Mouse (Mus musculus): ENCODE results near the gene Pth1r.
A peak's percentile ranks its signal among the peaks of the same experiment; 100 is the strongest.

The Pth1r gene

GRCm38 (mm10) chr9:110750404-110751187 is 3.7 kb upstream of the Pth1r start:
- DNase-seq (ENCODE audit: low read depth, low spot score), result no peak

- no peak for DNase-seq (ENCODE audit: low read depth, low spot score)
Observed at GRCm38 (mm10) chr9:110748451-110748850, 1.5 kb upstream of the Pth1r start.

GRCm38 (mm10) chr9:110746238-110746637 is 707 bp downstream of the Pth1r start:
- no peak for DNase-seq (ENCODE audit: low read depth, low spot score)

- no peak for DNase-seq (ENCODE audit: low read depth, low spot score)
Observed at GRCm38 (mm10) chr9:110745752-110746151, 1.2 kb downstream of the Pth1r start.

GRCm38 (mm10) chr9:110743456-110744323 is 3.3 kb downstream of the Pth1r start:
- peak; percentile 50 for DNase-seq (ENCODE audit: low read depth, low spot score)

- peak; percentile 34 for DNase-seq (ENCODE audit: low read depth, low spot score)
Observed at GRCm38 (mm10) chr9:110742951-110743455, 3.9 kb downstream of the Pth1r start.

- peak; percentile 39 for DNase-seq (ENCODE audit: low read depth, low spot score)
Observed at GRCm38 (mm10) chr9:110742295-110742950, 4.5 kb downstream of the Pth1r start.

GRCm38 (mm10) chr9:110741711-110742294 is 5.1 kb downstream of the Pth1r start, which contains the start of gene Myl3:
Myl3 (plus strand) TSS chr9:110741861.
- DNase-seq (ENCODE audit: low read depth, low spot score), result no peak

GRCm38 (mm10) chr9:110739961-110740360 is 7.0 kb downstream of the Pth1r start:
- DNase-seq (ENCODE audit: low read depth, low spot score), result no peak

GRCm38 (mm10) chr9:110738054-110738453 is 8.9 kb downstream of the Pth1r start:
- DNase-seq (ENCODE audit: low read depth, low spot score), result peak; percentile 76

GRCm38 (mm10) chr9:110736362-110736761 is 10.6 kb downstream of the Pth1r start:
- no peak for DNase-seq (ENCODE audit: low read depth, low spot score)

- DNase-seq (ENCODE audit: low read depth, low spot score), result no peak
Observed at GRCm38 (mm10) chr9:110734154-110734553, 12.8 kb downstream of the Pth1r start.

GRCm38 (mm10) chr9:110733102-110733501 is 13.8 kb downstream of the Pth1r start:
- DNase-seq (ENCODE audit: low read depth, low spot score), result no peak

- DNase-seq (ENCODE audit: low read depth, low spot score), result peak; percentile 93
Observed at GRCm38 (mm10) chr9:110732623-110733022, 14.3 kb downstream of the Pth1r start.

GRCm38 (mm10) chr9:110731859-110732258 is 15.1 kb downstream of the Pth1r start:
- no peak for DNase-seq (ENCODE audit: low read depth, low spot score)

GRCm38 (mm10) chr9:110729841-110730240 is 17.1 kb downstream of the Pth1r start:
- peak; percentile 45 for DNase-seq (ENCODE audit: low read depth, low spot score)

GRCm38 (mm10) chr9:110726867-110727266 is 20.1 kb downstream of the Pth1r start:
- peak; percentile 30 for DNase-seq (ENCODE audit: low read depth, low spot score)

GRCm38 (mm10) chr9:110725721-110726135 is 21.2 kb downstream of the Pth1r start:
- no peak for DNase-seq (ENCODE audit: low read depth, low spot score)

GRCm38 (mm10) chr9:110722060-110722459 is 24.9 kb downstream of the Pth1r start:
- no peak for DNase-seq (ENCODE audit: low read depth, low spot score)

GRCm38 (mm10) chr9:110719977-110720376 is 27.0 kb downstream of the Pth1r start:
- no peak for DNase-seq (ENCODE audit: low read depth, low spot score)

GRCm38 (mm10) chr9:110718810-110719209 is 28.1 kb downstream of the Pth1r start:
- no peak for DNase-seq (ENCODE audit: low read depth, low spot score)
